Mouse (Mus musculus) C2C12 (cell line): ENCODE measurements around the gene Slc39a7.

Experiments
- CTCF ChIP-seq: IDR thresholded peaks from one replicate; pipeline ENCODE4 v1.5.1; 2011; ENCODE audit not compliant: control insufficient read depth, insufficient read depth, insufficient read length
- MAX ChIP-seq: IDR thresholded peaks from one replicate; pipeline ENCODE4 v1.6.1; 2011; ENCODE audit warnings: mild to moderate bottlenecking, control low read depth
- MYOD1 ChIP-seq: IDR thresholded peaks from one replicate; pipeline ENCODE4 v1.6.1; 2011; ENCODE audit warnings: low read depth; ENCODE audit not compliant: control insufficient read depth, insufficient read length
- MYOG ChIP-seq: IDR thresholded peaks from one replicate; pipeline ENCODE4 v1.6.1; 2011; ENCODE audit not compliant: control insufficient read depth, insufficient read length; ENCODE audit errors: extremely low read depth
- USF1 ChIP-seq: IDR thresholded peaks from one replicate; pipeline ENCODE4 v1.6.1; 2011; ENCODE audit warnings: low read depth, mild to moderate bottlenecking, control low read depth, moderate library complexity

DNA sequence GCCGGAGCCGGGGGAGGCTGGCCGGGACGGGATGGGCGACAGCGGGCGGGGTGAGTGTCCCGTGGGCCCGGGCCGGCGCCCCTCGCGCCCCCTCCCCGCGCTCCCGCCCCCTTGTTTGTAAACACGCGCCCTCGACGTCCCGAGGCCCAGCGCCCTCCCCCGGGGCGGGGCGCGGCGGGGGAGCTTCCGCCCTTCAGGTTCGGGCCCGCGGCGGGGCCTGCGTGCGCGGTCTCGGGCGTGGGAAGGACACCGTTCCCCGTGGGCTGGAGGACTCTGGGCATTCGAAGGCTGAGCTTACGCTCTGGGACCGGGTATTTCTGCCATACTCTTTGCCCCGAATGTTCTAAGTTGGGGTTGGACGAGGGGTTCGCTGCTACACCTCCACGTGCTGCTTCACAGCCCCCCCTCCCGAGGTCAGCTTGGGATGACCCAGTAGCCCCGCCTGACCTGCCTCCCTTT is 721 bp upstream of the Slc39a7 start:
- no peak for TF ChIP-seq CTCF
- TF ChIP-seq MYOG, result no peak
- no peak for TF ChIP-seq USF1
- peak; percentile 73 for TF ChIP-seq MAX
- no peak for TF ChIP-seq MYOD1
